Mouse (Mus musculus) neural tube, embryonic 10.5 days (tissue): ENCODE measurements at regions not wholly inside any gene's neighbourhood (a gene's known extent, or its start where the extent isn't known, plus 50 kb on each side); places are given as distances from the start of the nearest gene placed in this dataset.

Source experiments
- DNase-seq: peaks from one replicate; pipeline ENCODE4 v3.0.0-alpha.2; 2017; ENCODE audit warnings: low spot score; ENCODE audit errors: extremely low spot score

DNA sequence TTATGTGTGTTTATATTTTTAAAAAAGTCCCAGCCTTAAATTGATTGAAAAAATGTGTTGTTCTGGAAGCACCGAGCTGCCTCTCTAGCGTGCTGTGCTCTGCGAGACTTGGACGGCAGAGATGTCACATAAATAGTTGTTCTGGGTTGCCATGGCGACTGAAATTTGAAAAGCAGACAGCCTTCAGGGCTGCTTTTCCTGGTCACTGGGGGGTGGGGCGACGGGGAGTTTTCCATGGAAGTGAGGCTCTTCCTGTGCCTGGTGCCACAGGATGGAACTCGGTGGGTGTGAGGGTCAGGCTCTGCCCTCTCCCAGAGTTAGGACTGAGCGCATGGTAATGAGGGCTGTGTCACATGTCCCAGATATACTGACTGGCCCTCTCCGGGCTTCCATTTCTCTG, 84.7 kb upstream of the Gm26897 start:
- DNase-seq: peak; percentile 73

DNA sequence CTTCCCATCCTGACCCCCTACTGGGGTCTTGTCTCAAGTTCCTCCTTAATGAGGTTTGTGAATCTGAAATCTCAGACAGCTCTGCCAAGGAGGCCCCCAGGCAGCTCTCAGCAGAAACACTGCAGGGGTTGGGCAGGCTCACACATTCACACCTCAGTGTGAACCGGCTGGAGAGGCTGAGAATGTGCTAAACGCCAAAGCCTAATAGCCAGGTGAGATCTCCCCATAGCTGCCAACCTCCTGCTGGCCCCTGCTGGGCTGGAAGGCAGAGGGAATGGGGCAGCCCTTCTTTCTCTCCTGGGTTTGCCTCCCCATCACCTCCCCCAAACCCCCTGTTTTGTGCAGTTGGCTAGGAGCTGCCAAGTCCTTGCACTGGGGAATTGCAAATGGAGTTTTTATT, 81.3 kb upstream of the Gm26897 start:
- no peak for DNase-seq

DNA sequence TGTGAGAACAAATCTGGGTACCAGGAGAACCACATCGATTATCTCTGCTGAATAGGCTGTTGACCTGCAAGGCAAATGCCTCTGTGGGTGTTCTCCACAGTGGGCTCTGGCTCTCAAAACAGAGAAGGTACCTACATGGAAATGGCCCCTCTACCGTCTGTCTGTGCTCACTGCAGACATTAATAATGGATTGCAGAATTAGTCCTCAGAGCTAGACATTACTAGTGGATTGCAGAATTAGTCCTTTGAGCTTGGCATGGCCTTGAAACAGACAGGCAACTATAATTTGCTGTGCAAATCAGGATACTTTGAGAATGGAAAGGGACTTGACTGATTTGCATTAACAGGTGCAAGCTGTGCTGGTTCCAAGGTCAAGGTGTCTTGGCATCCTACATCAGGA, 77.3 kb upstream of the Gm26897 start:
- DNase-seq: no peak

DNA sequence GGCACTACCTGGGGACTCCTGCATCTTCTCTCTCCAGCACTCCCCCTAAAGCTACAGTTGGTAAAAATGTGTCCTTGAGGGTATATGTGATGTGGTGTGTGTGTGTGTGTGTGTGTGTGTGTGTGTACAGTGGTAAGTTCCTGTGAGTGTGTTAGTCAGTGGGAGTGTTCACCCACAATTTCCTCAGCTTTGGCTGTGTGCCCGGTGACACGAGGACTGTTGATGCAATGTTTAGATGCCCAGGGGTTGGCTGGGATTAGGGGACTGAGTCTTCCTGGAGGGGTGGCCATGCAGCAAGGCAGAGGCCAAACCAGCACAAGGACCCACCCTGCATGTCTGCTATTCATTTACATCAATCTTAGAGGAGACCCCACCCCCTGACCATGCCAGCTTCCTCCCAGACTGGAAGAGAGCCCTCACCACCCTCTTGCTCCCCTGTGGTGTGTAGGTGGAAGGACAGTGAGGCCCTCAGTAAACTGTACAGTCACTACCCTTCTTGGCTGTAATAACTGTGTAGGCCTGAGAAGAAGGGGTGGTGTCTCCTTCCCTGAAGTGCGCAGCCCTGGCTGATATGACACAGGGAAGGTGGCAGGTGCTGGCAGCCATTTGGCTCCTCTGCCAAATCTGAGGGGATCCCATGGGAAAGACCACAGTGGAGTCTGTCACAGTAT, 75.8 kb upstream of the Gm26897 start:
- no peak for DNase-seq

DNA sequence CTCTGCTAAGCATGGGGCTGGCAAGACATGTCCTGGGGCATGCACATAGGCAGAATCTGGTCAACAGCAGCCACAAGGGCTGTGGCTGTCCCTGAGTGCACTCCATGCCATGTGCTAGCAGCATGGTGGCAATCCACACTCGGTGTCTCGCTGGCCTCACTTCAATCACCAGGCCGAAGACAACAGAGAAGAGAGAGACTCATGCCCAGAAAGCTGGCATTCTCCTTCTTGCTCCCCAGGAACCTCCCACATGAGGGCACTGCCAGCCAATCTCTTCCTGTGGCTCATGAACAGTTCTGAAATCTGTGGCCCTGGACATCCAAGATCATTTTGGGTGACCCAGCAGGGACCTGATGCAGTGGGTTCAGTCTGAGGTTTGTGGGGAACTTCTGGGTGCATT, 74.5 kb upstream of the Gm26897 start:
- no peak for DNase-seq

DNA sequence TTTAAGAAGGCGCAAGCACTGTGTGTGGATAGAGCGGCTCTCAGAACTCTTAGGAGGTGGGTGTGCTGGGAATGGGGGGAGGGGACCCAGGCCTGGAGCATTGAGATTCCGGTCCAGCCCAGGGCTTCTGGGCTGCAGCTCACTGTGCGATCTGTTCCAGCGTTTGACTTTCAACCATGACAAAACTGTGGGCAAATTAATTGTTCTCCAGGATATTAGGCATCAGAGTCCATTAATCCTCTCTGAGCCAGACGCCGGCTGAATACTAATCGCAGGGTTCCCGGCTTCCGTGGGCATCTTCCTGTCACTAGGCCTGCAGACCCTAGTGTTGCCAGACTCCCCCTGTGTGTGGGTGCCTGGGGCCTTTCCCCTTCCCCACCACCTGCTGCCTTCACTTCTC, 73.3 kb upstream of the Gm26897 start:
- peak; percentile 35 for DNase-seq

DNA sequence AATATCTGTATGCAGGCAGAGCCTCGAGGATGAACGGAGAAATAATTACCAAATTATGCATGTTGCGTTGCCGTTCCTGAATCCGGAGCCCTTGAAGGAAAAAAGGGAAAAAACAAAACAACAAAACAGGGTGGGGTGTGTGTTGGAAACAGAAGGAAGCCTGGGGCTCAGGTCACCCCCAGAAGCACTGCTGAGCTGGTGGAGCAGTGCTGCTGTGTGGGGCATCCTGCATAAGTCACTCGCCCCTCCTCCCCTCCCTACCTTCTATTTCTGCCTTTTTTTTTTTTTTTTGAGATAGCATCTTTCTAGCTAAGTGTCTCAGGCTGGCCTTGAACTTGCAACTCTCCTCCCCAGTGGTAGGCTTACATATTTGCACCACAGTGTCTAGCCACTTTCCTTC, 72.8 kb upstream of the Gm26897 start:
- DNase-seq: peak; percentile 13

DNA sequence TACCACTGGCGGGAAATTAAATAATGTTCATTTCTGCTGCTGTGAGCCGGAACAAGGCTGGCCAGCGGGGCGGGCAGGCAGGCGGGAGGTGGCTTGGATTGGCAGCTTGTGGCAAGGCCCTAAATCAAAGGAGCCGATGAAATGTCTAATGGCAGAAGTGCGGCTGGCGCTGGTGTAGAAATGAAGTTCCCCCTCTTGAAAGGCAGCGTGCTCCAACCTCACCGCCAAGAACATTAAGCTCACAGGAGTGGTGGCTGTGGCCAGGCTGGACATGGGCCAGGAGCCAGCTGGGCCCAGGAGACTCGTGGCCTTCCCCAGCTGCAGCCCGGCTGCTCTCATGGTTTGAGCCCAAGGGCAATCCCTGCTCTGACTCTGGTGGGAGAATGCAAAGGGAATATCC, 71.8 kb upstream of the Gm26897 start:
- DNase-seq: peak; percentile 12

DNA sequence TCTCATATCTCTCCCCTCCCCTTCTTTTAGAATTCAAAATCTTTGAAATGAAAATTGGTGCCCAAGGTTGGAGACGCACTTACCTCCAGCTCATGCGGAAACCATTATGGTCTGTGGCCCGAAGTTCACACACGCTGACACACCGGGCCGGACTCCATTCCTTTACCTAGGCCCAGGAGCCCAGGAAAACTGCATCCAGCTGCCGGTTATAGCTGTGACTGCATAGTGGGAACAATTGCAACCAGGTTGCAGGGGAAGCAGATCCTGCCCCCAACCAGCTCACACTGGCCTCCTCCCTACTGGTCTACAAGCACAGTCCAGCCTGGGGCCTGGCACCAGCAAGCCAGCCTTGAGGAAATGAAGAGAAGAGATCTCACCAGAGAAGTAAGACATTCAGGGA, 69.9 kb upstream of the Gm26897 start:
- DNase-seq: no peak

DNA sequence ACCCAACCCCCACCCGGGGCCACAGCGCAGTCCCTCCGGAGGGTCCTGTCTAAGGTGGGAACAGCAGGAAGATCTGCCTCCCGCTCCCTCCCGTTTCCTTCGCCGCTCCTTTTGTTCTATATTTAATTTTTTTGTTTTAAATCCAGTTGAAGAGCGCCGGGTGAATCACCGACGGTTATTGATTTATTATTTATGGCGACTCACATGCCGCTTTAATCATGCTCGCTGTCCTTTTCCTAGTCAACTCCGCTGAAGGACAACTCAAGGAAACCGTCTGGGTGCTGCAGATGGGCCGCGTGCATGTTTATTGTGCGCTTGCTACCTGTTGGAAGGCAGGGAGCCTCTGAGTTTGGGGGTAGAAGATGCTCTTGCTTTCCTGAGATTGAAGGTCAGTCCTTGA, 68.3 kb upstream of the Gm26897 start:
- DNase-seq: no peak

DNA sequence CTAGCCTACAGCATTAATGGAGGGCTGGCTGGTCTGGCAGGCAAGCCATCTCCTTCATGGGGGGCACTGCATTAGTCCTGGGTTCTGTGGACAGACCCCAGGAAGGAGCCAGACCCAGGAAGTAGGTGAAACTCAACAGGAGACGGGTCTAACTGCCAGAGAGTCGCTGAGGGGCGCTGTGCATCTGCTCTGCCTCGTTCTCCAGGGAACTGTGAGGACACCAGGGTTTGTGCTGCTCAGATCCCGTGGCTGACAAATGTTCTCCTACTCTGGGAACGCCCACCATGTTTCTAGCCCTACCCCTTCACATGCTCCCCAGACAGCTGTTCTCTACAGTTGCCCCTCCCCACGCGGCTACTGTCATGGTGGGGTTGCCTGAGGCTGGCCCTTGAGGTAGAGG, 67.7 kb upstream of the Gm26897 start:
- DNase-seq: peak; percentile 12

DNA sequence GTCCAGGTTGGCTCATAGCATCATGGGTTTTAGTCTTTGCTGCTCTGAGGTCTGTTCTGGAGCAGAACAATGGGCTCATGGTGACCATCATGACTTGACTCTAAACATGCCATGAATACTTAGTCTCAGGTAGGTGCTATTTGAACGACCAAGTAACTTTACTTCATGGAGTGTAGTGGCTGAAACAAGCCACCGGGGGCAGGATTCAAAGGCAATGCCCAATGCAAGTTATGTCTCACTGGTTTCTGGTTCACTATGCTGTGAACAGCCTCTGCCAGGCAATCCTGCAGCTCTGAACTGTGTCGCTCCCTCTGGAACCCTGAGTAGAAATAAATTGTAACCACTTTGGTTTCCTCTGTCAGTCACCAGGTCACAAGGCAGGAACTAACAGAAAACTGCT, 65.8 kb upstream of the Gm26897 start:
- DNase-seq: peak; percentile 20

DNA sequence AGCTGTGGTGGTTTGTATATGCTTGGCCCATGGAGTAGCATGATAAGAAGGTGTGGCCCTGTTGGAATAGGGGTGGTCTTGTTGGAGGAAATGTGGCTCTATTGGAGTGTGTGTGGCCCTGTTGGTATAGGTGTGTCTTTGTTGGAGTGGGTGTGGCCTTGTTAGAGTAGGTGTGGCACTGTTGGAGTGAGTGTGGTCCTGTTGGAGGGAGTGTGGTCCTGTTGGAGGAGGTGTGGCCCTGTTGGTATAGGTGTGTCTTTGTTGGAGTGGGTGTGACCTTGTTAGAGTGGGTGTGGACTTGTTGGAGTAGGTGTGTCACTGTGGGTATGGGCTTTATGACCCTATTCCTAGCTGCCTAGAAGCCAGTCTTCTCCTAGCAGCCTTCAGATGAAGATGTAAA, 64.6 kb upstream of the Gm26897 start:
- DNase-seq: no peak

DNA sequence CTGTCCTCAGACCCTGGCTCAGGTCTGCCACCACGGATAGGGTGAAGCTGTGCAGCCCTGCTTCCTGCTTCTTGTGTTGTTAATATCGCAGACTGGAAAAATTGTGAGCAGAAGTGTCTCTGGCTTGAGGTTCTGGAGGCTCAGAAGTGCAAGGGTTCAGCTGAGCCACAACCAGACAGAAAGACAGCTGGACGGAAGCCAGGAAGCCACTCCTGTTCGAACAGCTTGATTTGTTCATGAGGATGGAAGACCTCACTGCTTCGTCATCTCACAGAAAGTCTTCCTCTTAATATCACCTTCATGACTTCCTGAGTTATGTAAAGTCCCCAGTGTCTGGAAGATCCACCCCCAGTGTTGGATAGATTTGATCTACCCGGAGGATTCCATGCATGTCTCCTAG, 62.0 kb upstream of the Gm26897 start:
- DNase-seq: no peak

DNA sequence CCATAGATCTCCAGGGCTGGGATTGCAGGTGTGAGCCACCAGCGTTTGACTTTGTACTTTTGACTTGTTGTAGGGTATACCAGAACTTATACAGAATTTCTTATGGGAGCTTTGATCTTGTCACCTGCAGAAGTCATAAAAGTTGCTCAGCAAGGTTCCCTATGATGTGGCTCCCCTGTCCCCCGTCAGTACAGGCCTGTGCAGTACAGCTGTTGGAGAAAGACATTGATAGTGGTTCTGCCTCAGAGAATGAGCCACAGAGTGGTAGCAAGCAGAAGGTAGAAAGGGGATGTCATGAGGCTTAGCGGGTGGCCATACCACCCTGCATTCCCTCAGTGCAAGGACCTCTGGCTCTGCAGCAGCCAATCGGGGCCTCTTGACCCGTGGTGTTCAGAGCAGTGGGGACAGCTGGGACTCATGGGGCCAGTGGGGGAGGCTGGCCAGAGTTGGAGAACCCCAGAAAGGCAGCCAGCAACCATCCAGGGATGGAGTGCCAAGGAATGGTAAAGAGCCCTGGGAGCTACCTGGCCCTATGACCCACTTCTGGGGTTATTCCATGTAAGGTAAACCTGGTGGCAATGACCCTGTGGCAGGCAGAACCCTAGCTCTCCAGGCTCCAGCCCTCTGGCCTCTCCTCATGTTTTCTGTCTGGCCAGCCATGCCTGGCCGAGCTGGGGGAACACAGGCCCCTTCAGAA, 58.6 kb upstream of the Gm26897 start:
- no peak for DNase-seq

DNA sequence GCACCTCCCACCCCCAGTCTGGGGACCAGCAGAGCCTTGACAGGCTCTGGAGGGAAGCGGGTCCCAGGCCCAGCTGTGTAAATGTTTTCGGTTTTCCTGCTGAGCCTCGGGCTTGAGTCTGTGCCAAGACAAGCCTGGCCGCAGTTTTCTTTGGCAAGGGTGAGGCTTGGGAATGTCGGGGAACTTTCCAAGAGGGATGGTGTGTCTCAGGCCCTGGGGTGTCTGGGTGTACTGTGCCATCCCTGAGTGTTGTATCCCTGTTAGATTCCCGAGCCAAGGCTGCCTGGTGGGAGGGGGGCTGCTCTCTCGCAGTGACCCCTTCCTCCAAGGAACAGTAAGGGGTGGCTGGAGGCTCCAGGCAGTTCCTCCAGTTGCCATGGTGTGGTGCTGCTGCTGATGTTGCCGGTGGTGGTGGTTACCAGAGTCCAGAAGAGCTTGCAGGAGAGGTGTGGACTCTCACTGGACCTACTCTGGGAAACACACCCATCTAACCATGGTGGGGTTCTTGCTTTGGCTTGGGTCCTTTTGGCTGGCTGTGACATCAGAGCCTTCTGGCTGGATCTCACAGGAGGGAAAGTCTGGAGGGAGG, 58.0 kb upstream of the Gm26897 start:
- peak; percentile 64 for DNase-seq

DNA sequence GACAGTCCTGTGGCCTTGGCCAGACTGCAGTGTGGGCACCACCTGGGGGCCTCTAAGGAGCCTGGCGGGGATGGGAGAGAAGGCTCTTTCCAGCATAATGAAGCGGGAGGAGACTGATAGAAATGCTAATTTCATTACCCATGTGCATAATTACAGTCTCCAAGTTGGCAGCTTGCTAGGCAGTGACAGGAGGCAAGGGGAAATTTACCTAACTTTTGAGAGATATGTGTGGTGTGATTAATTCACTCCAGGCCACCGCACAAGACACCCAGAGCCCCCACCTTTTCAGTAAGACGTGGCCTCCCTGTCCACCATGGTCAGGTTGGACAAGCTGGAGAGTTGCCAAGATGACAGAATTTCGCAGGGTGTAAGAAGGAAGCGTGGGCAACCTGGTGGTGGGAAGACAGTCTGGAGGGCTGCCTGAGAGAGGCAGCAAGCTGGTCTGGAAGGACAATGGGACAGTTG, 55.8 kb upstream of the Gm26897 start:
- DNase-seq: no peak

DNA sequence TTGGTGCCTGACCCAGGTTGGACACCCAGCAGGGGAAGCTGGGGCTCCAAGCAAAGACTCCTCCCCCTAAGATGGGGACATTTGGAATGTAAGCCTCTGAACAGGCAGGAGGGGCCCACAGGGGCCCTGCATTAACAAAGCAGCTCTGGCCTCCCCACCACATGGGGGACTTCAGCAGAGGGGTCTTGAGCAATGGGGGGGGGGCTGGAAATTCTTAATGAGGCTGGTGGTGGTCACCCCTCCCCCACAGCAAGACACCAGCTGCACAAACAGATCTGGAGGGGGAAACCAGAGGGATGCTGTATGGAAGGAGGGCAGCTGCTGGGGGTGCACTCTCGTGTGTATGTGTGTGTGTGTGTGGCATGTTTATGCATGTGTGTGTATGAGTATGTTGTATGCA, 55.2 kb upstream of the Gm26897 start:
- no peak for DNase-seq

DNA sequence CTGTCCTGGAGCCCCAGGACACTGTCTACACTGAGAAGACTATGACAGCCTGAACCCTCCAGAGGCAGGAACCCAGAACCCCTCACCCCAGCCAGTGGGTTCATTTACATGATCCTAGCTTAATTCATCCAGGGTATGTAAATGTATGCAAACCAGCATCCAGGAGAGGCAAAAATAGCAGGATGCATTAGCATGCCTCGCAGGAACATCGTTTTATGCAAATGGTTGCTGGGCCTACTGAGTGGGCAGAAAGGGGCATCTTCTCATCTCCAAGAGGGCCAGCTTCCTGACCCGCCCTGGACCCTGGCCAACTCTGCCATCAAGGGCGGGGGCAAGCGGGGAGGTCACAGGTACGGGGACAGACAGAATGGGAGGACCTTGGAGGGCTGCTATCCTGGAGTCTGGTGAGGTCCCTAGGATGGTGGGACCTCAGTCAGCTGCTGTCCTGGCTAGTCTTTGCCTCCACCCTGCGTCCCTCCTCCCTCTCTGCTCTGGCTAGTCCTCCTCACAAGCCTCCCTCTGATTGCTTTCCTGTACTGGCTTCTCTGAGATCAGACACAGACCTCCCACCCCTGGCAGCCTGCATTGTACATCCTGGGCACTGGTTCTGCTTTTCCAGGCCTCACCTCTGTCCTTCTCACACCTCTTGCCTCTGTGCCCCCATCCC, 52.2 kb upstream of the Gm26897 start:
- DNase-seq: no peak

DNA sequence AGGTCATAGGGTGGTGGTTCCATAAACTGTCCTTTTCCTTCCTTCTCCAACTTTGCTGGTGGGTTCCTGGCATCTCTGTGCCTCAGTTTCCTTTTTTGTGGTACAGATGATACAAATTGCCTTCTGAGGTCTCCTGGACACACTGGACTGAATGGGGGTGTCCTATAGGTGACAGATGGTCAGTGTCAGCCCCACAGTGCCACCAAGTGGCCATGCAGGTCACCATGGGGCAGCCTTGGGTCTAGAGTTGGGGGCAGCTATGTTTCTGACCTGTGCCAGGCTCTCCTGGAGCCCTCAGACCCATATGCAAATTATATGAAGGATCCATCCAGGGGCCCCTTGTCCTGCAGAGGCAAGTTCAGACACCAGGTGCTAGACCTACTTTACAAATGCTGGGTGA, 50.8 kb upstream of the Gm26897 start:
- peak; percentile 50 for DNase-seq
